Mouse (Mus musculus) right cerebral cortex, postnatal 14 days (tissue): ENCODE results near the gene Stim2.

ENCODE experiments used
- DNase-seq: peaks from one replicate; pipeline ENCODE4 v3.0.0; 2022

Gene Stim2

DNA sequence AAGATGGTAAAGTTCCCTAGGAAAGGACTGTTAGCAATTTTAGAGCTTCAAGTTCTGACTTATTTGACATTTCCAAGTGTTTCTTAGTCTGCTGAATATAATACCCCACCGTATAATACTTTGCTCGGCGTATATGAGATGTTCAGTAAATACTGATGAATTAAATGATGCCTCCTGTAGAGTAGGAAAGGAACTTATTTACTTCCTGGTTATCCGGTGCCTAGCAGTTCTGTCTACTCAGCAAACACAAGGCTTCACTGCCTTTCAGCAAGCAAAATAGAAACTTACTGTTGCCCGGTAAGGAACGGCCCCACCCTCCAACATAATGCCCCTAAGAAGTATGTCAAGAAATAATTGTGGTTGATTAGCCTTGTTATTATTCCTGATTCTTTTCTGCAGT lies 1.5 kb upstream of the Stim2 start:
- no peak for DNase-seq

DNA sequence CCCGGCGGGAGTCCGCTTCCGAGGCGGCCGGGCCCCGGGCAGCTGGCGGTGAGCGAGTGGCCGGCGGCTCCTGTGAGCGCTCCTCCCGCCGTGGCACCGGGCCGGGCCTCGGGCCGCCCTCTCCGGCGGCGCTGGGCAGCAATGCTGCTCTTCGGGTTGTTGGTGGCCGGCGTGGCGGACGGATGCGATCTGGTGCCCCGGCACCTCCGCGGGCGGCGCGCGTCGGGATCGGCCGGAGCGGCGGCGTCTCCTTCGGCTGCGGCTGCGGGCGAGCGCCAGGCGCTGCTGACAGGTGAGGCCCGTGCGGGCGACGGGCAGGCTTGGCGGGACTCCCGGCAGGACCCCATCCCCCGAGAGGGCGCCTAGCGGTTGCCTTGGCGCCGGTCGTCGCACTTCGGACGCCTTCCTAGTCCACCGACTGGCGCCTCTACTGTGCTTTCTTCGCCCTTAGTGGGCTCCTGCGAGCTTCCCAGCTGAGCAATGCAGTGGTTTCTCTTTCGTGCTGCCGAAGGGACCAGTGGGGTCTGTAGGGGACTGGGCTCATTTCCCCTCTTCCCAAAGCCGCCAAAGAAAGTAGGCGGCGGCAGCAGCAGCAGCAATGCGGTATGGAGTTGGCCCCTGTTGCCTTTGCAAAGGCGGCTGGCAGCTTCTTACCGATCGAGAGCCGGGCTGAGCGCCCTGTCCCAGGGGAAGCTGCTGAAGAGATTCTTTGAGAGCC lies 603 bp downstream of the Stim2 start:
- peak; percentile 52 for DNase-seq

DNA sequence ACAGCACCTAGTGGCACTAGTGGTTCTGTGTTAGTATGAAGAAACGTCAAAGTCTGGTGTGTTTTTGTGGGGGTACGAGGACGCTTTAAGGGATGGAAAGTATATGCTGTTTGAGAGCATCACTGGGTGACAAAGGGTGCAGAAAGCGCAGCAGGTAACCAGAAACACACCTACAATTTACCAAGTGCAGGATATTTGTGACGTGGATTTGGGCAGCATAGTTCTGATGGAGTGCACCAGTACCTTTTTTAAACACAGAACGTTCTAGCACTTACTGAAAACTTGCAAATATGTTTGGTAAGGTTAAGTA lies 1.1 kb downstream of the Stim2 start:
- no peak for DNase-seq

DNA sequence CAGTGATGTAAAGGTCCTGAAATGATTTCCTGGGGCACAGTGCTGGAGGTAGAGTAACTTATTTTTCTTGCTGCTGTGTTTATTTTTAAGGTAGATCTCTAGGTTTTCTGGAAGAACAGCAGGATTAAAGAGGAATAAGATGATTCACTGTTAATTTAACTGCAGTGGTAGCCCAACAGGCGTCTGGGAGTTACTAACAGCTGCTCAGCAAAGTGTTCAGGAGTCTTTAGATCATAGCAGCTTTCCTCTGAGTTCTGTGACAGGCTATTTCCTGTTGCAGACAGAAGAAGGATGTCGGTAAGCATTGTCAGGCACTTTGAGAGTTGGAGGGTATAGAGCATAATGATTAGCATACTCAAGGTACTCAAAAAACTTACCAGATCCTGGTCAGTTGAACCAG lies 1.5 kb downstream of the Stim2 start:
- DNase-seq: no peak

DNA sequence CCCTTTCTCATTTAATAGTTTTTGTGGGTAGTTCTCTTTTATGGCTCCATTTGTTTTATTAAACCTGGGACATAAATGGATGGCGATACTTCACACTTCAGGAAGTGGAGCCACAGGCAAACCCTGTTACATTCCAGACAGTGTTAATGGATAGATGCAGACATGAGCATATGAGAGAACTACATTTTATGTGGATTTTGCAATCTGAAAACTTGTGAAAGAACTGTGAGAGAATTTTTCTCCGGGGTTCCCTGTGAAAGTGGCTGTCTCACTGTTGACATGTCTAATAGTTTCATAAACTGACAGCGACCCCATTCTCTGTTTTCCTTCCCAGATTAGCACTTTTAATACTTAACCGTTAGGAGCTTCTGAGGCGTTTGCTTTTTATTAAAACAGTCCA lies 2.7 kb downstream of the Stim2 start:
- no peak for DNase-seq

DNA sequence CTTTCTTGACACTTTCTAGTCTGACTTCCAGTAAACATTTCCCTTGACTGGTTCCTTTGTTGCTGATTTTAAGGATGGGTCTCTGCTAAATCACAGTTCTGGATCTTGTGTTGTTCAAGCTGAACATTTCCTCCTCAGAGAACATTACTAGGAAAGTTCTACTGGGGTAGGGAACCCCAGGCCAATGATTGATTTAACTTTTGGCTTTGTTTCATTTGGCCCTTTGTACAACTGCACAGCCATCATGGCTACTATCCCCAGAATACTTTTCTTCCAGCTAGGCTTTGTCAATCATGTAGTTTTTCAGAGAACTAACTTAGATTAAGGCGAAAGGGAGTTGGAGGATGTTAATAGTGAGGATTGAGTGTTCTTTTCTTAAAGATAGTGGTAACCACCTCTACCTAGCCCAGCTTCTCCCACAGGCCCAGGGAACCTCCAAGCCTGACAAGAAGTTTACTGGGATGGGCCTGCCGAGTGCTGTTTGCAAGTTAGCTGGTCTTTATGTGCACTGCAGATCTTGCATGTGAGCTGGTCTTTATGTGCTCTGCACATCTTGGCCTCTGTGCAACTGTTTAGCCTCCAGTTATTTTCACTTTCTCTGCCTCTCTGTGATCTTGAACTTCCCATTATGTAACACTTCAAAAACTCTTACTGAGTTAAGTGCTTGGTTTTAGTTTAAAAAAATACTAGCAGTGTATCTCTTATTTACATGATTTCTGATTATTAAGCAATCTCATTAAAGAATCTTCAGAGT lies 7.0 kb downstream of the Stim2 start:
- no peak for DNase-seq

DNA sequence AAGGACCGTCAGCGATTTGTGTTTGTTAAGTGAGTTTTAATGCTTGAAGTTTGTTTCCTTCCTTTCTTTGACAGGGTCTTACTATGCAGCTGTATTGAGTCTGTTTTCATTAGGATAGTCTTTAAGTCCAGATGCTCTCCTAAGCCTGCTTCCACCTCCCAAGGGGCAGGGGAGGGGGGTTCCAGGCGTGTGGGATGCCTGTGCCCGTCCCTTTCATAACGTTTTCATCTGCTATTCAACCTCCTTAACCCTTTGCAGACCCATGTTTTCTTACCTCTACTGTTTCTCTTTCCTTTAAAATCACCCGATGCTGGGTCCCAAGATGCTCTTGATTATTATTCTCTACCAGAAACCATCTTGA lies 7.5 kb downstream of the Stim2 start:
- no peak for DNase-seq

DNA sequence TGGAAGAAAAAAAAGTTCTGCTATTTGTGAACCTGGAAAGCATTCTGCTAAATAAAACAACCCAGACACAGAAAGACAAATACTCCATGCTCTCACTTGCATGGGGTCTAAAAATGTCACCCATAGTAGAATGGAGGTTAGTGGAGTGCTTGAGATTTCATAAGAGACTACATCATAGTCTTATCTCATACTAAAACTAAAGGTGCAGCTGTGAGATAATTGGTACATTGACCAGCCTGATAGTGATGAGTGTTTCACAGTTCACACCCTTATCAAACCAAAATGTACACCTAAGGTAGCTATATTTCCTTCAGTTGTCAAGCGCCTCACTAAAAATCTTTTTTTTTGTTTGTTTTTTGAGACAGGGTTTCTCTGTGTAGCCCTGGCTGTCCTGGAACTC lies 8.5 kb downstream of the Stim2 start:
- DNase-seq: no peak

DNA sequence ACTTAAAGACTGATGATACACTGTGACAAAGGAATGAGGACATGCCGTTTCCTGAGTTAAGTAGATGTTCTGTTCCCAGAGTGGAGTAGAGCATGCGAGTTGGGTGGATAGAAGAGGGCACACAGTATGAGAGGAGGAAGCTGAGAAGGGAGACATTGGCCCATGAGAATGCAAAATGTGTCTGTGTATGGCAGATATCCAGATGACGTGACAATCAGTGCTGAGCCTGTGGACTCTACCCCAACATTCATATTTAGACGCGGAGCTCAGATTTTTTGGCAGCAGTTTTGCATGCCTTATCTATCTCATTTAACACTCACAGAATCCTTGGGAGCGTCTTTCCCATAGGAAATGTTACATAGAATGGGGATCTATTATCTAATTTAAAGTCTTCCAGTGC lies 9.3 kb downstream of the Stim2 start:
- no peak for DNase-seq

DNA sequence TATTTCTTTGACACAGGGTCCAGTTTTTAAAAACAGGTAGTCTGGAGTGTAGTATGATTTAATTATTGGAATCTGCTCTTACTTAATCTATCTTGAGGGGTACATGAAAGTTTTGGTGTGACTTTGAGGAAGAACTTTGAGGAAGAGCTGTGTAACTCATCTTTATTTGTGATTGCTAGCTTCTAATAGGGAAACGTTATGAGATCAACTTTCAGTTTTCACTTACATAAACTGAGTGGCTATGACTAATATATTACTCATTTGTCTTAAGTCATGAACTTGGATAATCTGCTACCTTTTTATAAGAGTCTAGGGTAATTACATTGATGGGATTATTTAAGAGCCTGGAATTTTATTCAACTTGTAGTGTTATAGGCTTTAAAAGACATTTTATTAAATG lies 15.0 kb downstream of the Stim2 start:
- DNase-seq: no peak

DNA sequence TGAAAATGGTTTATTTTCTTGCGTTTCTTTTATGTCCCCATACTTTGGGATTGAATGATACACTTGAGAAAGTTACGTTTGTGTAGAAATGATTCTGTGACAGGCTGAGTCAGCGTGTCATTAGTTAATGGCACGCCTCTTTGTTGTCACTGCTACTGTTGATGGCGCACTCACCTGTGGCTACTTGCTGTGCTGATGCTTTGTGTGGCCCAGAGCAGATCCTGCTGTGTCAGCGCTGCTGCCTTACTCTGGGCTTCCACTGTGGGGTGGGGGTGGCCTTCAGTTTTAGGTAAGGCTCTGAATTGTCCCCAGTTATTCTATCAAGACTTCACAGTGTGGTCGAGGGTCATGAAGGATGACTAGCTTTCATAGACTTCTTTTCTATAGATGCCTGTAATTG lies 18.8 kb downstream of the Stim2 start:
- DNase-seq: no peak

DNA sequence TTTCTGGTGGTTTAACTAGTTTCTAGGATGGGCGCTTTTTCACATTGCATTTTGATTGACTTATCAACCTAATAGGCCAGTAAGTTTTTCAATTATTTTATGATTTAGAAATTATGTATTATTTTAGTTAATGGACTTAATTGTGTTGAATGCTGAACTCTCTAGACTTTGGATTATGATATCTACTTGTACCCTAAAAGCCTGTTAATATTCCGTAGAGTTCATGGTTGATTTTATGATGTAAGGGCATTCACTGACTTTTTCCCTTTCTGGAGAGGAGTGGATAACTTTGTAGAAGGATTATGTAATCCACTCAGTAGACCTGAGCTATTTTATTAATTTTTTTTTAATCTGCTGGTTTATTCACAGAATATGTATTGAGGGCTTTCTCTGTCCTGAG lies 20.6 kb downstream of the Stim2 start:
- DNase-seq: no peak

DNA sequence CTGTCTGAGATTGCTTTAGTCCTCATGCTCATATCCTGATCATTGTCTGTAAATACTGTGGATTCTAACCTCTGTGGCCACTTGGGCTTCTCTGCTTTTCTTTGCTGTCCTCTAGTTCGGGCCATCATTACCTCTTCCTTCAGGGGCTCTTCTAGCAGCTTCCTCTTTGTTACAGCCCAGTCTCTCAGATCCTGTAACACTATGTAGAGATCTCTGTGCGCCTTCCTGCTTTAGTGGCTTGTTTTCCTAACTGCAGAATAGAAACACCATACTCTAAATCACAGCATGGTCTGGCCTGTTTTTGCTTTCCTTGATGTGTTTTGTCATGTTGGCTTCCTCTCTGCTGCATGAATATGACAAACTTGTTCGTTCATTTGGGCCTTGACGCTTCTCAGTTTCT lies 21.2 kb downstream of the Stim2 start:
- DNase-seq: no peak

DNA sequence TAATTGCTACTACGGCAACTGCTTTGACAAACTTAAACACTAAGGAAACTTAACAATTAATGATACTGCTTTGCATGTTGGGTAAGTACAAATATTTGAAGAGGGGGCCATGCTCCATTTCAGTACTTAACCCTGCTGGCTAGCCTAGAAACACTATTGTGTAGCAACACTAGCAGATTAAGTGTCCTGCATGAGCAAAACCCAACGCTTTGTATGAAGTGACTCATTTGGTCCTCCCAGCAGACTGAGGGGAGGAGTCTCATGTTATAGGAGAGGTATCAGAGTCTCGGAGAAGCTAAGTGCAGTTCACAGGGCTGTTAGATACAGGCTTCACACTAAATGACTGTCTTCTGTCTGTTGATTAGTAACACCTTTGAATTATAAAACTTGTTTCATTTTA lies 26.3 kb downstream of the Stim2 start:
- DNase-seq: no peak

DNA sequence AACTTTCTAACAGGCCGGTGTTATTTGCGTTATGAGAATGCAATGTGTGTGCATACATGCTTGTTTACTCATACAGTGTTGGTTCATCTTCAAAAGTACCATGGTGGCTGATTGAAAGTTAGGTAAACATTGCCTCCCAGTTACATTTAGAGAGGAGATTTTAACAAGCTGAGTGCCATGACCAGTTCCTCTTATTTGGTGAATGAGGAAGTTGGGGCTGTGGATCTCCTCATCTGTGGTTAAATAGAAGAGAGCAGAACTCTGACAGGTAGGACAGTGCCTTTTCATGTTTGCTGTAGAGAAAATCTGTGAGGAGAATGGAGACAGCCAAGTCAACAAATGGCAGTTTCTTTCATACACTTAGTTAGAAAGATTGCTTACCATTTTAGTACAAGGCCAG lies 27.3 kb downstream of the Stim2 start:
- DNase-seq: no peak

DNA sequence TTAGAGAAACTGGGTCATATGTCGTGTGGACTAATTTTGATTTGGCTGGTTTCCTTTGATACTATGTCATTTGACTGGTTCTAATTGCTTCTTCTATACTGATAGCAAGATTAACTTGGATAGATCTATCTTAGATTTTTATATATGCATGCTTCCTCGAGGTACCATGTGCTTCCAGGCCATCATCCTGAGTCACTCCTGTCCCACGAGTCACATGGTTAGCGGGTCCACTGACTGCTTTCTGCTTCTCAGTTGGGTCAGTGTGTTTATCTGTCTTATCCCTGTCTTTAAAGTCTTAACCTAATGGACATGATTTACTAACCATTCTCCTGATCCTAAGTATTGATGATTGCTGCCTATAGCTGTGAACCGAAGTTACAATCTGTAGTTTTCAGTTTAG lies 34.9 kb downstream of the Stim2 start:
- DNase-seq: no peak

DNA sequence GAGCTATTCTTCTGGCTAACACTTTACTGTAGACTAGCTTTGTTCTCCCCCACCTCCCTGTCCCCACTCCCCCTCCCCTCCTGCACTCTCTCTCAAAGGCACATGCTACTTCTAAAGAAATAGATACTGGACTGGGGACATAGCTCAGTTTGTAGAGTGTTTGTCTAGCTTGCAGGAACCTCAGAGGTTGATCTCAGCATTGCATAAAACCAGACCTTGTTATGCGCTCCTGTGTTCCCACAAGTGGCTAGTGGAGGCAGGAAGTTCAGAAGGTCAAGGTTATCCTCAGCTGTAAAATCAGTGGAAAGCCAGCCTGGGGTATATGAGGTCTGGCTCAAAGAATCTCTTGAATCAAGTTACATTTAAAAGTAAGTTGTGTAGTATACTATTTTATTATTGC lies 36.4 kb downstream of the Stim2 start:
- DNase-seq: no peak

DNA sequence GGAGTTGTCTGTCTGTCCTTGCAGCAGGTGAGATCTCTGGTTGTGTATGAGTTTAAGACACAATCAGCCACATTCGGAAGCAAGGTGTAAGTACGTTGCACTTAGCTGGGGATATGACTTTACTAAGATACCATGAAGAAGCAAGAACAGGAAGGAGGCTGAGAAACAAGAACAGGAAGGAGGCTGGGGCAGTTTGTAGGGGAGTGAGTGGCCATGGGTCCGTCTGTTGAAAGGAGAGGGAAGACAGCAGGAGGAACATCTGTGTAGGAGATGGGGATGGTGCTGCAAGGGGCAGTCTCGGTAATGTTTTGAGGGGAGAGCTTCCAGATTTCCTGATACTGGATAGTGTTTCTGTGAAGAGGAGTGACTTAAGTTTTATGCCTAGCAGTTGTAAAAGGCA lies 40.3 kb downstream of the Stim2 start:
- DNase-seq: no peak

DNA sequence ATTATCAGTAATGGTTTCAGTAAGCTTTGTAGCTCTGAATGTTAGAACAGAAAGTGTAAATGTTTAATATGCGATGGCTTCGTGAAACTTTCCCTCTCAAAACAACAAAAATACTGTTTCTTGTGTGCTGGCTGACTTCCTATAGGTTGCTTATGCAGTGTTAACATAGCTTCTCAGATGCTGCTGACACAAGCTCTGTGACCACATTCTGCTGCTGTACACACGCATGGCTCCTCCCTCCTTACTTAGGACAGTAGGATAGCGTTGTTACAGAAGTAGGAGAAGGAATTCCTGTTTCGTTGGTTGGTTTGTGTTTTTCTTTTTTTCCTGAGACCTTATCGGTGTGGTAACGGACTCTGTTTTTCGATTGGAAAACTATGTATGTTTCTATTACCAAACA lies 42.2 kb downstream of the Stim2 start:
- no peak for DNase-seq

DNA sequence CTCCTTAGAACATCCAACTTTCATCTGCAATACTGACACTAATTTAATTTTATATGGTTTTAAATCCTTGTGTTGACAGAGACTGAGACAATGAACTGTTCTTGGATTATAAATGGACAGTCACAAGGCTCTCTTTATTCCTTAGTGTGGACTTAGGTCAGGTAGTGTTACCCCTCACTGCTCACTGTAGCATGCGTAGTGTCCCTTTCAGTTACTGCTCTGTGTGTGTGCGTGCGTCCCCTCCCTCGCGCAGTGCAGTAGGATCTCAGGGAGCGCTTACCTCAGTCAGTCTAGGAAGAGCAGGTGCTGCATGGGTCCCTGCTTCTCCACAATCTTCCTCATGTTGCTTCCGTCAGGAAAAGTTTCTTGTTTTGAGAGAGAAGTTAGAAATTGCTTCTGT lies 43.7 kb downstream of the Stim2 start:
- DNase-seq: no peak

DNA sequence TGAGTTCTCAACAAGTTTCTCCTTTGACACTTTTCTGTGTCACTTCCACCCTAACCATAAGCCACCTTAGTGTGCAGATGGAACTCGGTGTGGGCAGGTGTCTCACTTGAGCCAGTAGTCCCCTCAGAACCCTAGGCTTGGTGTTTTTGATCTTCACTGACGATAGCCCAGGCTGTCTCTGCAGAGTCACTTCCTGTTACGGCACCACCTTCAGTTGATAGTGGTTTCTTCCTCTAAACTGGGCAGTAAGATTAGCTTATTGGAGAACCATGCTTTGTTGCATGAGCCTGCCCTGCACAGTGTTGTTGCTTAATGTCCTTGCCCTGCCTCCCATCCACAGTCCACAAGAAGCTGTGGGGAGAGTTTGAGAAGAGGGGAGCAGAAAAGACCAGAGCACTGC lies 47.2 kb downstream of the Stim2 start:
- DNase-seq: no peak

DNA sequence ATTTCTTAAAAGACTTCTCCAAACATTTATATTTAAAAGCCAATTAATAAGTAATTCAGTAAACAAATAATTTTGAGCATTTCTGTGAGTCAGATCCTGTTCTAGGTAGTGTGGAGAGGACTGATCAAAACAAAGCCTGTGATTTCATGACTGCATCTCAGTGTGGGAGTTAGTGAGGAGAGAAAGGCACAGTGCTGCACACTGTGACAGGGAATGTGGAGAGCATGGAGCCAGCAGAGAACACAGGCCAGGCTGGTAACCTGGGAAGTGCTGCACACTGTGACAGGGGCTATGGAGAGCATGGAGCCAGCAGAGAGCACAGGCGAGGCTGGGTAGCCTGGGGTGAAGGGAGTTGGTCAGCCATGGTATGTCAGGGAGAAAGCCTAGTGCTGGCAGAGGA lies 48.1 kb downstream of the Stim2 start:
- no peak for DNase-seq

DNA sequence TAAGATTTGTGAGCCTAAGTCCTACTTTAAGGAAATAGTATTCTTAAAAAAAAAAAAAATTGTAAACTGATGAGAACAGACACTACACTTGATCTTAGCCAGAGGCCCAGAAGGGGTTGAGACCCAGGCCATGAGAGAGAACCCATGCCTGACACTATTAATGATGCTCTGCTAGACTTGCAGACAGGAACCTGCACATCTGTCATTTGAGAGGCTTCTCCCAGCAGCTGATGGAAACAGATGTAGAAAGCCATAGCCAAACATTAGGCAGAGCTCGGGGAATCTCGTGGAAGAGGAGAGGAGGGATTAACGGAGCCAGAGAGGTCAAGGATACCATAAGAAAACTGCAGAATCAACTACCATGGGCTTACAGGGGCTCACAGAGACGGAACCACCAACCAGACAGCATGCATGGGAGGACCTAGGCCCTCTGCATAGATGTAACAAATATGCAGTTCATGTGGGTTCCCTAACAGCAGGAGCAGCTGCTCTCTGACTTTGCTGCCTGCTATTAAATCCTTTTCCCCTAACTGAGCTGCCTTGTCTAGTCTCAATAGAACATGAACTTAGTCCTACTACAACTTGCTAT lies 50.9 kb downstream of the Stim2 start:
- no peak for DNase-seq

DNA sequence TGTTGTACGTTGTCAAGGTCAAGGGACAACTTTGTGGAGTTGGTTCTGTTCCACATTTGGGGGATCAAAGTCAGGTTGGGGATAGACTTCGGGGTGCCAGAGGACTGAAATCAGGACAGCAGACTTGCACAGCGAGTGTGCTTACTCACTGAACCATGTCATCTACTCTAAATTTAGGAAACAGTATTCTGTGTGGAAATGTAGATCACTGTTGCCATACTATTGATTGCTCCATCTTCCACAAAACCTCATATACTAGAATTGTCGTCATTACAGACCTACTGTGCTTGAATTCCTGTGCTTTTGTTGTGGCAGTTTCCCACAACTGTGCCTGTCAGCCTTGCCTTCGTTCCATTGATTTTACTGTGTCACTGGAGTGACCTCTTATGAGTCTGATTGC lies 51.6 kb downstream of the Stim2 start:
- no peak for DNase-seq

DNA sequence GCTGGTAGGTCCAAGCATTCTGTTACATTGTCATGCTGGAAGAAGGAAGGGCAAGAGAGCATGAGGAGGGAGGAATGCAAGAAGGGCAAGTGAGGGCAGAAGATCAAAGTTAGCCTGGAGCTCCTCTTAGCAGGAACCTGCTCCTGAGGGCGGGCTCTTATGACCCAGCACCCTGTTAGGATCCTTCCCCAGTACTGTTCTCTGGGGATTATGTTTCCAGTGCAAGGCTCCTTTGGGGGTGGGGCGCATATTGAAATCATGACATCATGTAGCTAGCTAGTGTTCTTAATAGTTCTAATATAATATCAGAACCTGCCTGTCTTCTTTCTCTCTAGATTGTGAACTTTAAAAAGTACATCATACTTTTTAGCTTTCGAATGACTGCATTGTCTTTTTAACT lies 52.8 kb downstream of the Stim2 start:
- DNase-seq: no peak
